Mouse (Mus musculus) heart, adult 2 months (tissue): Measurements from ENCODE around the gene Rab11b. TPM values are rescaled to one million over a fixed set of nuclear protein-coding genes. Genes with fewer than 3 reads are reported as not detected.

Experiments
- DNase-seq, 2 experiments: peaks; one replicate each; pipeline ENCODE4 v3.0.0; 2021
- H3K27ac ChIP-seq: fragments of 200-600 bp; 2 replicates; pipeline ENCODE4 v1.8.1; 2022
- H3K27me3 ChIP-seq: fragments of 200-500 bp; 2 replicates; pipeline ENCODE4 v1.6.1; 2012; ENCODE audit warnings: mild to moderate bottlenecking, low read length, inconsistent platforms, mixed read lengths; ENCODE audit not compliant: control insufficient read depth, insufficient read depth
- H3K36me3 ChIP-seq: fragments of 200-500 bp; 2 replicates; pipeline ENCODE4 v1.6.1; 2012; ENCODE audit warnings: low read length, inconsistent platforms; ENCODE audit not compliant: control insufficient read depth, insufficient read depth
- H3K4me1 ChIP-seq: fragments of 200-500 bp; 2 replicates; pipeline ENCODE4 v1.6.1; 2011; ENCODE audit warnings: low read length; ENCODE audit not compliant: control insufficient read depth, insufficient read depth
- H3K4me3 ChIP-seq: fragments of 200-600 bp; 2 replicates; pipeline ENCODE4 v1.8.1; 2022
- H3K79me2 ChIP-seq: fragments of 200-500 bp; replicated peaks from 2 replicates; pipeline ENCODE4 v1.6.1; 2012; ENCODE audit warnings: mild to moderate bottlenecking, inconsistent platforms, low read length, moderate library complexity, mixed read lengths; ENCODE audit not compliant: control insufficient read depth, insufficient read depth
- H3K9ac ChIP-seq: fragments of 200-500 bp; 2 replicates; pipeline ENCODE4 v1.6.1; 2012; ENCODE audit warnings: low read depth, mild to moderate bottlenecking, control low read depth, inconsistent platforms, low read length, mixed read lengths
- CTCF ChIP-seq: fragments of 200-600 bp; IDR thresholded peaks from 2 replicates; pipeline ENCODE4 v1.8.1; 2022; ENCODE audit warnings: antibody characterized with exemption, mild to moderate bottlenecking, moderate library complexity
- EP300 ChIP-seq: fragments of 200-500 bp; IDR thresholded peaks from 2 replicates; pipeline ENCODE4 v1.6.1; 2011; ENCODE audit warnings: low read depth, low read length, control low read depth; ENCODE audit not compliant: insufficient read depth
- POLR2A ChIP-seq: fragments of 200-500 bp; IDR thresholded peaks from 2 replicates; pipeline ENCODE4 v1.6.1; 2011; ENCODE audit warnings: mild to moderate bottlenecking, low read depth, low read length, control low read depth; ENCODE audit not compliant: insufficient read depth
- WGBS: fragments of 180-500 bp; shearing (Covaris S2); methylation state at CpG from one replicate; pipeline ENCODE4 v1.1.7; 2018; 5-methylcytosine and 5-hydroxymethylcytosine counted together
- intact Hi-C: fragments of 180-260 bp; cut with DNase I; formaldehyde crosslinking; loops from one replicate; pipeline ENCODE4 v1.15.1; 2025
- polyA plus RNA-seq: library from polyadenylated mRNA; depleted of rRNA; stranded (reverse); fragments of >200 nt; gene quantifications from 2 replicates; pipeline ENCODE4 v1.2.3, GENCODE M21; 2012
- total RNA-seq, 2 experiments: library from RNA; stranded (reverse); gene quantifications; 2 replicates each; pipeline ENCODE4 v1.2.3; 2021

The Rab11b gene
- total and polyA plus RNA-seq, 3 experiments, result 238 to 388 (median 272) TPM

GRCm38 (mm10) chr17:33802221-33802620 is 41.9 kb upstream of the Rab11b start:
- Histone ChIP-seq H3K36me3 (no peaks in the 10 kb centered on the region), H3K27ac (no peak overlapping the region), H3K4me3 (no peak overlapping the region), H3K4me1 (no peaks in the 10 kb centered on the region; the same call in 1 of the 2 replicates), H3K27me3 (no peaks in the 10 kb centered on the region), H3K9ac (no peak overlapping the region), H3K79me2 (no peaks in the 10 kb centered on the region)
- TF ChIP-seq CTCF (peak; percentile 73), EP300 (no peak), POLR2A (no peak)
- no peak for DNase-seq
- WGBS, result 1% methylated on average over 2 of the region's 2 CpGs
- intact Hi-C loops, result loop anchor here (1.0 to 5.0 kb wide), 2 partner anchors 56 to 365 kb away; no protein-coding TSS in a partner anchor

- H3K4me3 ChIP-seq, result no peak overlapping the region
- no peak overlapping the region for H3K27ac ChIP-seq
- TF ChIP-seq POLR2A, result no peak
- TF ChIP-seq CTCF, result no peak
- no peak for TF ChIP-seq EP300
- no peak for DNase-seq
- H3K9ac ChIP-seq, result no peak overlapping the region
- no peaks in the 10 kb centered on the region for H3K79me2 ChIP-seq
- intact Hi-C loops, result no loop called here
- 0 out of 2 replicates have a peak, but pooled peaks cover 1% of the 10 kb centered on the region for H3K36me3 ChIP-seq
- peaks cover 1% of the 10 kb centered on the region; the same call in 1 of the 2 replicates for H3K4me1 ChIP-seq
- no peaks in the 10 kb centered on the region for H3K27me3 ChIP-seq
- 40% methylated on average over 1 of the region's 1 CpGs for WGBS
Observed at GRCm38 (mm10) chr17:33799277-33799676, 38.9 kb upstream of the Rab11b start.

- WGBS, result 21% methylated on average over 3 of the region's 3 CpGs
- no peak for DNase-seq
- intact Hi-C loops, result no loop called here
Observed at GRCm38 (mm10) chr17:33798306-33798705, 38.0 kb upstream of the Rab11b start.

GRCm38 (mm10) chr17:33788732-33789131 is 28.4 kb upstream of the Rab11b start:
- intact Hi-C loops, result no loop called here
- Histone ChIP-seq H3K4me1 (peaks cover 4% of the 10 kb centered on the region), H3K4me3 (no peak overlapping the region), H3K9ac (no peak overlapping the region), H3K27me3 (no peaks in the 10 kb centered on the region), H3K36me3 (peaks cover 4% of the 10 kb centered on the region), H3K27ac (peak overlapping the region; percentile 48), H3K79me2 (no peaks in the 10 kb centered on the region)
- DNase-seq, result no peak
- TF ChIP-seq EP300 (no peak), CTCF (no peak), POLR2A (no peak)
- WGBS, result 6% methylated on average over 4 of the region's 4 CpGs

More at GRCm38 (mm10) chr17:33798306-33798705, 38.0 kb upstream of the Rab11b start:
- Histone ChIP-seq H3K27me3 (no peaks in the 10 kb centered on the region), H3K9ac (no peak overlapping the region), H3K27ac (no peak overlapping the region), H3K36me3 (0 out of 2 replicates have a peak, but pooled peaks cover 1% of the 10 kb centered on the region), H3K79me2 (no peaks in the 10 kb centered on the region), H3K4me1 (peaks cover 1% of the 10 kb centered on the region; the same call in 1 of the 2 replicates), H3K4me3 (no peak overlapping the region)
- TF ChIP-seq POLR2A (no peak), EP300 (0 out of 2 replicates have a peak, but pooled peaks have one; percentile 29), CTCF (peak; percentile 72)

GRCm38 (mm10) chr17:33786375-33786774 is 26.0 kb upstream of the Rab11b start:
- intact Hi-C loops, result no loop called here
- no peak for TF ChIP-seq EP300
- DNase-seq, result no peak
- Histone ChIP-seq H3K36me3 (peaks cover 4% of the 10 kb centered on the region), H3K27me3 (no peaks in the 10 kb centered on the region), H3K4me1 (peaks cover 16% of the 10 kb centered on the region), H3K4me3 (no peak overlapping the region), H3K27ac (no peak overlapping the region), H3K9ac (no peak overlapping the region), H3K79me2 (no peaks in the 10 kb centered on the region)
- 87% methylated on average over 18 of the region's 18 CpGs for WGBS

GRCm38 (mm10) chr17:33784939-33785338 is 24.6 kb upstream of the Rab11b start:
- Histone ChIP-seq H3K36me3 (peaks cover 6% of the 10 kb centered on the region), H3K79me2 (no peaks in the 10 kb centered on the region), H3K4me1 (peaks cover 22% of the 10 kb centered on the region), H3K27ac (no peak overlapping the region), H3K9ac (no peak overlapping the region), H3K4me3 (no peak overlapping the region), H3K27me3 (no peaks in the 10 kb centered on the region)
- intact Hi-C loops, result no loop called here
- no peak for DNase-seq
- TF ChIP-seq CTCF, result no peak
- no peak for TF ChIP-seq POLR2A
- no peak for TF ChIP-seq EP300
- 57% methylated on average over 2 of the region's 2 CpGs for WGBS
